Mouse (Mus musculus): ENCODE results near the gene Gdpgp1.

The Gdpgp1 gene

DNA sequence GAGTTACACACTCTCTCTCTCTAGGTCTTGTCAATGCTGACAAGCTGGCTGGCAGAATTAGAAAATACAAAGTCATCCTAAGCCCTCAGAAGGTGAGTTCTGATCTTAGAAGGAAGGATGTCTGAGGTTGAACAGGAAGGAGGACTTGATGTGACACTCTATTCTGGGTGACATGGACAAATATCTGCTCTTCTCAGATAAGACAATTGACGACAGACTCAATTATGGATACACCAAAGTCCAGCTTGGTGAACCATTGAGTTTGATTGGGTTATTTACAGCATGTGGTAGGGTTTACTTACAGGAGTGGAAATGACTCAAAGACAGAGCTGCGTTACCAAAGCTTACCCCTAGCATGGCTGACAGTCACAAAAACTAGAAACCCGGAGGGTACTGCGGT is 43.7 kb downstream of the Gdpgp1 start:
- no peak for DNase-seq (ENCODE audit: inconsistent ontology term)

- DNase-seq (ENCODE audit: inconsistent ontology term): no peak
These were observed 47.4 kb downstream of the Gdpgp1 start for GRCm38 (mm10) chr7:80280032-80280431.

DNA sequence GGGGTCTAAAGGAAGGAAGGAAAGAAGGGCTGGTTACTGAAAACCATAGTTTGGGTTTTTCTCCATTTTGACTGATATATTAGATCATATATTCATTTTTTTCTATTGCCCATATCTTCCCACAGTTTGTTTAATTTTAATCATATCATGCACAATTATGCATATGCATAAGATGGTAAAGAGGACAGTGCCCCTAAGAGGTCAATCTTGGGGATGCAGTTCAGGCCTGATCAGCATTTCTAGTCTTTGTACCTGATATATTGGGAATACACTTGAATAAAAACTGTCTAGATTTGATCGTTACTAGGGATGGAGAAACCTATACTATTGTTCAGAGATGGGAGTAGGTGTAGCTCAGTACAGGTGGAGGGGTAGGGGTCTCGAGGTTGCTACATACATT is 48.3 kb downstream of the Gdpgp1 start:
- no peak for DNase-seq (ENCODE audit: inconsistent ontology term)

DNA sequence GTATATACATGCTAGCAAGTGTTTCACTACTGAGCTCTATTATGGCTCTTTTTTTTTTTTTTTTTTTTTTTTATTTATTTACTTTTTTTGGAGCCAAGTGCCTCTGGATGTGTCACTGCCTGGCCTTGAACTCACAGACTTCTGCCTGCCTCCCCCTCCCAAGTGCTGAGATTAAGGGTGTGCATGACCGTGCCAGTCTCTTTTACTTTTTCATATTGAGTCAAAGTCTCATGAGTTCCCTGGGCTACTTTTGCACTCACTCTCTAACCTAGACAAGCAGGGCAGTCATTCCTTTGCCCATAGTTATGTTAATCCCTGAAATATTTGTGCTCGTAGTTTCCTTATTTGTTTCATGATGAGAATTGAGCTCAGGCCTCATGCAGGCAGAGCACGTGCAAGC is 49.0 kb downstream of the Gdpgp1 start:
- no peak for DNase-seq (ENCODE audit: inconsistent ontology term)

DNA sequence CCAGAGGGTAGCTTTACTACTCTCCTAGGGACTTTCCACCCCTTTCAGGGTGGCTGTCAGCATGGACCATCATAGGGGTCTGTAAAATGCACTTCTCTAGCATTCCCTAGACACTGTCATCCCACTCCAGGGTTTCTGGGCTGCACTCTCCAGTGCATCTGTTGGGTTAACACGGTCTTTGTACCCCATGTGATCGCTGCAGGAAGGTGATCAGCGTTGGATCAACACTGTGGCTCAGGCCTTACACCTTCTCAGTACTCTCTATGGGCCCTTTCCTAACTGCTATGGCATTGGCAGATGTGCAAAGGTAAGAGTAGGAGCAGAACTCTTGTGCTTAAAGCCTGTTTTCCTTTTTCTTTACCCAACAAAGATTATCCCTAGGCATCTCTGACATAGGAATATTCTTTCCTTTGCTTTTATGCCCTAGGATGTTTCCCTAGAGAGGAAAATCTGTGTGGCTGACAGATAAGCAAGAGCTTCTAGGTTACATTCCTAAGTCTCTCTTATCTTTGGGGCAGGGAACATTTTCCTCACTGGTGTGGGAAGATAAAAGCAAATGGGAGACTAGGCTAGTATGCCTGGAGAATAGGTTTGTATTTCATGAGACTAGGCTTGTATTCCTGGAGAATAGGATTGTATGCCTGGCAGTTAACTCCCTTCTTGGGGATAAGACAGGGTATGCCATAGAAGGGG is 50.7 kb downstream of the Gdpgp1 start:
- DNase-seq (ENCODE audit: inconsistent ontology term): no peak

DNA sequence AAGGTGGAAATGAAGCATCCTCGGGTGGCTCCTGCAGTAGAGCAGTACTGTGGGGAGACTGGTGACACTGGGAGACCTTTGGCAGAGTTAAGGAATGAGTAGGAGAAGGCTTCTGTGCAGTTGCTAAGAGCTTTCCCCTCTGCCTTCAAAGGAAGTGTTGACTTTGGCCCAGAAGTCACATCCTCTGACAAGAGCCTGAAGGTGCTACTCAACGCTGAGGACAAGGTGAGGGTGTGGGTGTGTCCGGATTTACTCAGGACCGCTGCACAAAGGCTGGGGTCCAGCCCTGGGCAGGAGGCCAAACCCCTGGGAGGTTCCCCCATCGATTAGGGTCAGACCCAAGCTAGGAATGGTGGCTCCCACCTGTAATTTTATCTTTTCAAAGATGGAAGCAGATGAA is 51.7 kb downstream of the Gdpgp1 start:
- no peak for DNase-seq (ENCODE audit: inconsistent ontology term)

DNA sequence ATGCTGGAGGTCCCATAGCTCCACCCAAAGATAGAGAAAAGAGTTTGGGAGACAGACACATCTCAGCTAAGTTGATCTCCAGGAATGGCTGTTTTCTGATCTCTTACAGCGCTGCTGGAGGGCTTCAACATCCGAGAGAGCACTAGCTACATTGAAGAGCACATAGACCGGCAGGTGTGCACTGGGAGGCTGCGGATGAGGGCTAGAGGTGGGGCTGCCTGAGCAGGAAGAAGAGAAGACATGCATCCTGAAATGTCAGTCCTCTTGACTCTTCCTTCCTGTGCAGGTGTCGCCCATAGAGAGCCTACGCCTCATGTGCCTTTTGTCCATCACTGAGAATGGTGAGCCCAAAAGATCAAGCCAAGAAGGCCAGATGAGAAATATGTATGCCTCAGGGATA is 53.1 kb downstream of the Gdpgp1 start:
- no peak for DNase-seq (ENCODE audit: inconsistent ontology term)

- no peak for DNase-seq (ENCODE audit: inconsistent ontology term)
These were observed 55.1 kb downstream of the Gdpgp1 start for GRCm38 (mm10) chr7:80287736-80288135.
